Mouse (Mus musculus): ENCODE measurements around the gene D16Ertd472e.
"Not testable (repeated sequence)": the region's sequence is repeated elsewhere in the genome, so short reads cannot be mapped to it uniquely, and the experiment has no call there.

Gene D16Ertd472e

DNA sequence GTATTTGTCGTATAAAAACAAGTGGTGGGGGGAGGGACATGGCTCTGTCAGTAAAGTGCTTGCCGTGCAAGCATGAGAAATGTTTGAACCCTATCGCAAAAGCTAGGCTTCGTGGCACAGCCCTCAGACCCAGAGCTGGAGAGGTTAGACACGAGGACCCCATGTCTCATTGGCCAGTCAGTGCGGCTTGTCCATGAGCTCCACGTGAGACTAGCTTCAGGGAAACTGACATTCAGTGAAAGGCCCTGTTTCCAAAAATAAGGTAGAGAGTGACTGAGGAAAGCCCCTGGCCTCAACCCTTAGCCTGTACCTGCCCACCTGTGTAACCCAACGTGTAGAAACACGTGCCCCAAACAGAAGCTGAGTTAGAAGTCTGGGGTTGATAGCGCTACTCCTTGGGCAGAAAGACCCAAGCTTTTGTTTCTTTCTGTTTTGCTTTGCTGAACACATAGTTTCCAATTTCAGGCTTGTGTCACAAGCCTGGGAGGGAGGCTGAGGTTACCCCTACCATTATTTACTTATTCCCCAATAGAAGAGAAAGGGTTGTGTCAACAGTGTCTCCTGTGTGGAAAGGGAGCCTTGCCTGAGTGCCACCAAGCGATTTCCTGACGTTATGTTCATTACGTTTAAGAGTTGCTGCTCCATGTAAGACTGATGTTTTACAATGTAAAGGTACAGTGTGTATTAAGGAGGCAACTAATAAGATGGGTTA lies 12.2 kb downstream of the D16Ertd472e start:
- no peak for DNase-seq (ENCODE audit: inconsistent ontology term)

DNA sequence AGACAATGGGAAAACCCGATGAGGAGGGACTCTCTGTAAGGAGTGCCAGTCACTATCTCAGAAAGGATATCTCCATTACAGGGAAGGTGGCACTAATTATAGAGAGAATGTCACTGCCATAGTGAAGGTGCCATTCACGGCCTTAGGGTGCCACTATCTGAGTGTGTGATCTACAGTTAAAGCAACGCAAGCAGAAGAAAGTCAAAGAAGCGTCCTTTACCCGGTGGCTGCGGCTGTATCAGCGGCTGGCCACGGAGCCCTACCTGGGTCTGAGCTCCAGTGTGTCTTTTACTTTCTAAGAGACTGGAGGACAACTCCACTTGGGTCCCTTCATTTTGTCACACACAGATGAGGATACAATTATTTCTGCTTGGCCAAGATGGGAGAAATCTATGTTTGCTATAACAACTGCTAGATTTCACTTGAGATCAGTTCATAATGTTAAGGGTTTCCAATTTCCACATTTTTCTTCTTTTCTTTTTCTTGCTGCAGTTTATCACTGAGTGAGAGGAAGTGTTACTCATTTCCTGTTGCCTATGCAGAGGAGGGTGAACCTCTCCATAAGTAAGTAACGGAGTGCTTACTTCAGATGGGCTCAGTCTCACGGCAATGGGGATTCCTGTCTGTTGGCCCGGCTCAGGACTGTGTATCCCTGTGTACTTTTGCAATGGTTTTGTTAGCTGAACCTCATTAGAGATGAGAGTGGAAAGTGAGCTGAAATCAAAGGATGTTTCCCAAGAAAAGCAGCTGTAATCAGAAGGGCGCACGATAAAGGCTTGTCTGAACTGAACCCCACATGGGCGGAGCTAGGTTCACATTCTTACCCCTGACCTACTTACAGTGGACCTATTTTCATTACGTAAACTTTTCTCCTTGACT lies 13.2 kb downstream of the D16Ertd472e start:
- DNase-seq (ENCODE audit: inconsistent ontology term), result no peak

DNA sequence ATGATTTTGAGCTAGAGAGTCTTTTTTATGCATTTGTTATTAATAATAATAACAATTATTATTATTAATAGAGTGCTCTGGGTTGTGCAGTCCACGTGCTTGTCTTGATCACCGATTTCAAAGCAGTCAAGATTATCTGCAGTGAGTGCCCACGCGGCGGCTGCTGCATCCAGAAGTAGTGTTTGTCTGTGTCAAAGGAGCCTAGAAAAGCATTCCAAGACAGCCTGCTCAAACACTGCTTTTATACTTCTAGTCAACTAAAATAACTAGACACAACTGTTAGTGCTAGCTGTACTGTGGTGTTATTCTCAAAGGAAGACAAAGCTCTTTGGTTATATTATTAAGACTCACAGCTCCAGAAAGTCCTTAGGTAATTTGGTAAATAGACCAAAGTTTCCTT lies 15.9 kb downstream of the D16Ertd472e start:
- DNase-seq (ENCODE audit: inconsistent ontology term), result no peak

DNA sequence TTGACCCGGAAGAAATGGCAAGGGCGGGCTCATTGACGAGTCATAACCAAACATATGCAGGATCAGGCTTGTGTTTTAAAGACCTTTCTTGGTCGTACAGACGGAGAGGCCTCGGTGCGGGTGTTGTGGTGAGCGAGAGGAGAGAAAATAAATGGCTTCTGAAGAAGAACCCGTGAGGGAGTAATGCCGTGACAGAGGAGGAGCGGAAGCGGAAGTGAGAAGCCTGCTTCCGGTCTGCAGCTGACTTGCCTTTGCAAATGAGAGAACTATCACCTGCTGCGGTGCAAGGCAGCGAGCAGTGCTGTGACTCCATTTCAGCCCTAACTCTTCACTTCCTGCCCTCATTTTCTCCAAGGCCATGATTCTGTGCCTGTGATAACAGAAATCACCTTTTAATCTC lies 16.4 kb downstream of the D16Ertd472e start:
- no peak for DNase-seq (ENCODE audit: inconsistent ontology term)

DNA sequence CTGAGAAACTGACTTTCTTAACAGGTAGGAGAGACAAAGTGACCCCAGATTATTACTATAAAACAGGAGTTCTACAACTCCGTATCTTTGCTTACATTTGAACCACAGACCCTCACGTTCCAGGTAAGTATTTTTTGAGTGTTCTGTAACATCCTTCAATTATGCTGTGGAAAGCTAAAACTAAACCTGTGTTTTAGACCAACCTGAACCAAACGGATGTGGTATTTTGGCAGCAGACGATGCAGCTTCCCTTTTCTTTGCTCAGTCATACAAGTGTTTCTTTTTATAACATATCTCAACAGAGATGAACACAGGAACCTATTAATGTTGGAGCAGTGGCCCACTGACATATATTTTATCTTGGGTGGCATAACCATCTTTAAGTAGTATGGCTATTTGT lies 18.9 kb downstream of the D16Ertd472e start:
- no peak for DNase-seq (ENCODE audit: inconsistent ontology term)

DNA sequence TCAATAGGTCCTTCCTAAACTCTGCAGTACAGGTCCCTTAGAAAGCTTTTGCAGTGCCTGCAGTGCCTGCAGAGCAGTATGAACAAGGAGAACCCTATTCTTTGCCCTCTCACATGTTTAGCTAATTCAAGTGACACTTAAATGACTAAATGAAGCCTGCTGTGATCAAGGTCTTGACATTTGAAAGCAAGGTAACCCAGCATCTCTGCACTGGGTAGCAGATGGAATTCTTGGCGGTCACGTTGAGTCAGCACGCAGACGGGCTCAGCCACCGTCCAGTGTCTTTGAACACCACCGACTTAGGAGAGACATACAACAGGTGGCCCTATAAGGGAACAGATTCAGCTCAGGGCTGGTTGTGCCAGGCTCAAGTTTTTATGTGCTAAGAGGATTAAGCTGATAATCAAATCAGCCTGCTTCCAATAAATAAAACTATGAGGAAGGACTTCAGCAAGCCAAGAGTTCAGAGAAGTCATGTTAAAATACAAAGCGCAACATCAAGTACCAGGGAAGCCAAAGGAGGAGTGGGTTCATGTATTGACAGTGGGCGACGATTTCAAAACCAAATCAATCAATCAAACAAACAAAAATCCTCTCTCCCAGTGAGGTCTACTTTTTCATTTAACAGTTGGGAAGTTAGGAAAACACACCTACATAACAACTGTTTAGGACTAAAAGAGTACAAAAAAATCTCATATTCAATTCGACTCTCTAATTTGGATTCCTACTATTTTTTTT lies 21.4 kb downstream of the D16Ertd472e start:
- DNase-seq (ENCODE audit: inconsistent ontology term), result no peak

DNA sequence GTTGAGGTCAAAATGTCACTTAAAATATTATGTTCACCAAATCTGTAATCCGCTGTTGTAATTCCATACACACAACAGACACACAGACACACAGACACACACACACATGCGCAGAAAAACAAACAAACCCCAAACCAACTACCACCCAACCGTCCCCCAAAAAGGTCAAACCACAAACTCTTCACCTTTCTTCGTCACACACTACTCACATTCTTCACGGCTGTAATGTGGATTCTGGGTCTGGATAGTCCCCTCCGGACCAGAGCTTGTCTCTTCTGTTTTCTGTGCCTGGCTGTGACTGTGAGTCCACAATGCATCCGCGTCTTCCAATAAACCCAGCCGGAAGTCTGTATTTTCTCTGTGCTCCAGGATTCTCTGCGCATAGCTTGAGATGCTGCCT lies 29.1 kb downstream of the D16Ertd472e start:
- no peak for DNase-seq (ENCODE audit: inconsistent ontology term)

DNA sequence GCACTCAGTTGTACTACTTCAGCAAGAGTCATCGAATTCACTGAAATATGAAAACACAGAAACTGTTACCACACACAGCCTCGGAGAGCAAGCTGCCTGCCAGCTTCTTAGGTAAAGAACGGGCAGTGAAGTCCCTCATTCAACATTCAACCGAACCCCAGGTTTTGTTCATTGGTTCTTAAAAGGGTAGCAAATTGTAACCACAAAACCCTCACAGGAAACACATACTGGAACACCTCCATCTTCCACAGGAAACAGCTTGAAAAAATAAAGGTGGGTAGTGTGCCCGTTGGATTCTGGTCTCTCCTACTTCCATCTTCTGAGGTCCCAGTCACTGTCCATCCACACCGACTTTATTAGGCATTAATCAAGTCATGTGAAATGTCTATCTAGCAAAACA lies 30.0 kb downstream of the D16Ertd472e start:
- no peak for DNase-seq (ENCODE audit: inconsistent ontology term)

DNA sequence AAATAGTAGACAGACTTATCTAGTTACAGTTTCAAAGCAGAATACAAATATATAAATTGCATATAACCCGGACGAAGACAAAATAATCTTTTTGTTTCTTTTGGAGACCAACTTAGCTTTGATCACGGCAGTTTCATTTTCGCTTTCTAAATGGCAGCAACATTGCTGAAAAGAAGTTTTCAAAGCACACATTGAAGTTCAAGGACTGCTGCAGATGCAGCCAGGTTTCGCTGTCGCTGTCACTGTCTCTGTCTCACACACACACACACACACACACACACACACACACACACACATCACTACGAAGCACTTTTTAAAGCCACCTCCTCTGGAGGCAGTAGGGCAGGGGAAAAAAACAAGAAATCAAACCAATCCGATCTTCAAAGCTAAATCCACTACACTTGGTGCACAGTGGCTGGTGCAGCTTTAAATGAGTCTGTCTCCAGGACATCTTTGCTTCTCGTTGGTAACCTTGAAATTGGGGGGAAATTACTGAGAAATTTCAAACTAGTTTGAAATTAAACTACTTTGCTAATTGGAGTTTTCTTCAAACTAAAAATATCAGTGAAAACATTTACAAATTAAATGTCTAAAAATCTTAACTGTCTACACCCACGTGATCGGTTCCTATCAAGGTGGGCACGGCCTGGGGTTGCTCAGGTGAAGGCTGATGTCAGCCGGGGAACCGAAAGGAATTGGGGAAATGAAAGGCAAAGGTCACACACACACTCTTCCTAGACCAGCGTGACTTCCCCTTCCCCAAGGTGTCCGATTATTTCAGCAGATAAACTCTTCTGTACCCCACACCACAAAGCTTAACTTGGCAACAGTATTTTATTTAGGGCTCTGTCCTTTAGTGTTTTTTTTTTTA lies 35.9 kb downstream of the D16Ertd472e start:
- DNase-seq (ENCODE audit: inconsistent ontology term), result no peak

DNA sequence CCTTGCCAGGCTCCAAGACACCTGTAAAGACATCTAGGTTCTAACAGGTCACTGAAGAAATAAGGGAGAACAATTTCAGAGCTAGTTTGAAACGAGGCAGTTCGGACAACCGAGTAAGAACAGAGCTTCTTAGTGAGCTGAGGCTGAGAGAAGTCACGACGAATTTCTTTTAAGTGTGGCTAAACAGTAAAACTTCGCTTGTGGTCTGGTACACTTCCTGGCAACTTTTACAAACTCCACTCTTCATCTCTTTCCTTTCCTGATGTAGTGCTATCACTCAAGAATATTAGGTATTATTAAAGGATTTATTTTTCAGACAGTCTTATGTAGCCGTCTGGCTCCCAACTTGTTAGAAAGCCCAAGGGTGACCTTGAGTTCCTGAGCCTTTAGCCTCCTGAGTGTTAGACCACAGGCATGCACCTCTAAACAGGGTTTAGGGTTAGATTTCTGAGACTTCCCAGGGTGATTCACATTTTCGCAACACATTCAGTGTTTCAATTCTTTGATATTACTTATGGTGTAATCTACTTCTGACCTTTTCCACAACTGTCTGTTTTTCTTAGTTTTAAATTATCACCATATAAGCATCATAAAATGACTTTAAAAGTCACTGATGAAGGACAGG lies 38.6 kb downstream of the D16Ertd472e start:
- DNase-seq (ENCODE audit: inconsistent ontology term), result no peak

DNA sequence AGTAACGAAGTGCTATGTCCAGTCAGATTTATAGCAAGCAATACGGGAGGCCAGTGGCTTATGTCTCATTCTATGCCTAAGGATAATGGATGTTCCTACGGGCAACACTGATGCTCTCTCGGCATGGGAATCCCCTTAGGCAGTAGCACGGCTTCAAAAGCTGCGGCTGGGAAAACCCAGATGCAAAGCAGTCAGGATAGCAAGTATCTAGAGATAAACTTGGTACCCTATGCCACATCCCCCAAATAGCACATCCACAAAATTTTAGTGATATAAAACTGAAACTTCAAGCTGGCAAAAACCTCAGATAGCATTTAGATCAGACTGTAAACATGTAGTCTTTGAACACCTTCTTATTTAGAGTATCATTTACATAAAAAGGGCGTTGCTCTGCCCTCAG lies 39.2 kb downstream of the D16Ertd472e start:
- DNase-seq (ENCODE audit: inconsistent ontology term), result no peak

DNA sequence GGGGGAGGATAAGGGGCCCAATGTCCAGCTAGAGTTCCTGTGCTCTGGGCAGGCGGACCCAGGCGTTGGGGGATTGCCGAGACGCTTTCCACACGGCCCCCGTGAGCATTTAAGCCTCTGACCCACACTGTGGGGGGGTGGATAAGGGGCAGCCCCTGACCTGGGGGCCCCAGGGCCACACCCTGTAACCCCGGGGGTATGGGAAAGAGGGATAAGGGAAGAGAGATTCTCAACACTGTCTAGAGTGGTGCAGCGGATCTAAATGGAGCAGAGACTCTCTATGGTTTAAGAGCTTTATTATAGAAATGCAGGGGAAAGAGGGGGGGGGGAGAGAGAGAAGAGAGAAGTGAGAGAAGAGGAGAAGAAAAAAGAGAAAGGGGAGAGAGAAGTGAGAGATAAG lies 42.0 kb downstream of the D16Ertd472e start:
- no peak for DNase-seq (ENCODE audit: inconsistent ontology term)

DNA sequence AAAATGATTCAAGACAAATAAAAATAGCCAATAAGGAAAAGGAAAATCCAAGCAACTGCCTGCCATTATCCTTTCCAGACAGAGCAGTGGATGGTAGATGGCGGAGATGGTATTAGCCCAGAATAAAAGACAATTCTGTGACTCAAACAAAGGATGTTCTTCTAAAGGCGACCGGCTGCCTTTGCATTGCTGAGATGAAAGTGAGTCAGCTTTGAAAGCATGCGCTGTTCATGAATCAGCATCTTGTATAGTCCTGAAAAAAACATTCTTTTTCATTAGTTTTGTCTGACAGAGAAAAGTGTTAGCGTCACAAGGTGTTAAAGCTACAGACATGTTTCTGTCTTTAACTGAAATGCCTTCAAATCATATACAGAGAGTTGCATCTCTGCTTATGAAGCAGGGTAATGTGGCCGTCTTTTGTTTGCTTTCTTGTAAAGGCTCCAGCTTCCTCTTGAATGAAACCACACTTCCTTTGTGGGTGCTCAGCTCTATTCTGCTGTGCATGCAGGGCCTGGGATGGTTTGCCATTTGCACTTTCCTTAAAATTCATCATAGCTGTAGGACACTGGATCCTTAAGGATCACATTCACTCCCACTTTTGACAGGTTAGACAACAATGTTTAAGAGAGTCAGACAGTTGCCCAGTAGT lies 44.4 kb downstream of the D16Ertd472e start:
- peak; percentile 69 for DNase-seq (ENCODE audit: inconsistent ontology term)

DNA sequence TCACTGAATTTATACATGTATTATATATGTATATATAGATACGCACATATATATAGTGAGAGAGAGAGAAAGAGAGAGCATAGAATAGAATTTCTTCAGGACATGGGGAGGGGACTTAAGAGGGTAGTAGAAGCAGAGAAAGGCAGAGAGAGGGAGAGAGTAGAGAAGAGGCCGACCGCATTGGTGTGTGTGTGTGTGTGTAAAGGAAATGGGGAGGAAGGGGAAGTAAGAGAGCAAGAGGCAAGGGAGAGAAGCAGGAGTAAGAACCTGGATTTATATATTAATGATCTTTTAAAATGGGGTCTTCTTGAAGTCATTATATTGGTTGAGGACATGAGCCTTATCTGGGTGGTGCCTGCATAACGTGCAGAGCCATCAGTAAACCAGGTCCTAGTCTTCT lies 53.5 kb downstream of the D16Ertd472e start:
- no peak for DNase-seq (ENCODE audit: inconsistent ontology term)

DNA sequence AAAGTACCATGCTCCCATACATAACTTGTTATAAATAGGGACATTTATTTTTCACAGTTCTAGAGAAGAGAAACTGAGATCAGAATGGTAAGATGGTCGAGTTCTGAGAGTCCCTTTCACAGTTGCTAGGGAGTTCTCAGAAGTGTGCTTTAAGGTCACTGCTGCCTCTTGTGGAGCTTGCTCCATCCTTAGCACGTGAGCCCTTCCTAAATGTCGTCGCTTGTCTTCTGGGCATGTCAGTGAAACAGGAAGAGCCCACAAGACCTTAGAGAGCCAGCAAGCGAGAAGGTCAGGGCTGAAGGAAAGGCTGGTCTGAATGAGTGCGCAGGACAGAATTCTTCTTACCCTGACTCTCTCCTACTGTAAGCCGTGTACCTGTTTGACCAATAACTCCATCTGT lies 57.8 kb downstream of the D16Ertd472e start:
- DNase-seq (ENCODE audit: inconsistent ontology term), result no peak

DNA sequence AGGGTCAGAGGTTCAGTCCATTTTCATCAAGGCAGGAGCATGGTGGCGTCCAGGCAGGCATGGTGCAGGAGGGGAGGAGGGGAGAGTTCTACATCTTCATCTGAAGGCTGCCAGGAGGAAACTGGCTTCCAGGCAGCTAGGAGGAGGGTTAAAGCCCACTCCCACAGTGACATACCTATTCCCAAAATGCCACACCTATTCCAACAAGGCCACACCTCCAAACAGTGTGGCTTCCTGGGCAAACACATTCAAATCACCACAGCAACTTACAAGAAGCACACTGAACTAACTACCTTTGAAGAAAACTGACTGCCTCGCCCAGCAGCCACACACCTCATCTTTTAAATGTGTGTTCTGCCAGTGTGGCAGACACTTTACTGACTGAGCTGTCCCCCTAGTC lies 59.3 kb downstream of the D16Ertd472e start:
- DNase-seq (ENCODE audit: inconsistent ontology term), result no peak

DNA sequence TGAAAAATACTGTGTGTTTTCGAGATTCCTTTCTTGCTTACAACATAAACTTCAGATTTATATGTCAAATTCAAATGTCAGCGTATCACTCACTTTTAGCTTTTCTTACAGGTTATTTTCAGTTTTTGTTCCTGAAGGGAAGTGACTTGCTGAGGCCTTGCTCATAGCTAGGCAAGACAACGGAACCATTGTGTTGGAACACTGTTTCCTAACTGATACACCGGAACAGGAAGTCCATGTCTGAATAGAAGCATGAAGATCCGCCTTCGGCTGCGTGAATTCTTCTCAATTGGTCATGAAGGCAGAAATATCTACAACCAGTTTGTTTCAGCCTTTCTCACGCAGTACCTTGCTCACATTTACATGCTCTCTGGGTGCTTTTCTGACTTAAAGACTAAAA lies 65.0 kb downstream of the D16Ertd472e start:
- DNase-seq (ENCODE audit: inconsistent ontology term), result no peak

DNA sequence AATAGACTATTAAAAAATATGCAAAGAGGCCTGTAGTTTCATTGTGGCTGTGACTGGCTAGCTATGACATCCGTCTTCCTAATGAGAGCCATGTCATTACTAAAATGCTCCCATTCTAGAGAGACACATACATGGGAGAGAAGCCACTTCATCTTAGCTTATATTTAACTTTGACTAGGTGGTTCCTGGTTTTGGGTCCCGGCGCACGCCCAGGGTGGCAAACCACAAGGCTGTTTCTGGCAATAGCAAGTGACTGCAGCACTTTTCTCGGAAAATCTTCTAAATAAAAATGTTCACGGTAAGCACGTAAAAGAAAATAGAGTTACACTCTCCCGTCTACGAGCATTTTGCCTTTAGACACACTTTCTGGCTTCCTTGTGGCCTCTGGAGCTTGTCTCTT lies 74.0 kb downstream of the D16Ertd472e start:
- no peak for DNase-seq (ENCODE audit: inconsistent ontology term)

DNA sequence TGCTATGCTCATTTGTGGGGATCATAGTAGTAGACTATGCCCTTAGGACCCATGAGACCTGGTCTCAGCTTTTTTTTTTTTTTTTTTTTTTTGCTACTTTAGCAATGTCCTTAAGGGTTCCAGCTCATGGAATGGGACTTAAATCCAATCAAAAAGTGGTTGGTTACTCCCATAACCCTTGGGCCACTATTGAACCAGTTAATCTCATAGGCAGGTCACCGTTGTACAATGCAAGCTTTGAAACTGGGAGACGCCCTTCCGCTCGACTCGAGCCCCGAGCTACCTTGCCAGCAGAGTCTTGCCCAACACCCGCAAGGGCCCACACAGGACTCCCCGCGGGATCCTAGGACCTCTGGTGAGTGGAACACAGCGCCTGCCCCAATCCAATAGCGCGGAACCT lies 83.8 kb downstream of the D16Ertd472e start:
- not testable (repeated sequence) for DNase-seq (ENCODE audit: inconsistent ontology term)

DNA sequence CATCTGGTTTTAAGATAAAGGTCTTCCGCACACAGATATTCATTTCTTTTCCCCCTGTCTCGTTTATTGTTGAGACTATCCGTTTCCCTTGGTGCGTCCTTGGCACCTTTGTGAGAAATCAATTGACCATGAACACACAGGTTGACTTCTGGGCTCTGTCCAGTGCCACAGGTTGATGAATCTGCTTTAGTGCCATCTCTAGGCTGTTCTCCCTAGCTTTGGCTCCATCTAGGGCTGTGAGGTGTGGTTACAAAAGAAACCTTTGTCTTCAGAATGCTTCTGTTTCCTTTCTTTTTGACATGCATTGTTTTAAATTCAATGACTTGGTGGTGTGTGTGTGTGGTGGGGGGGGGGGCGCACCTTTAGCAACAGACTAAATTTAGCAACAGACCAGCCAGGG lies 85.7 kb downstream of the D16Ertd472e start:
- DNase-seq (ENCODE audit: inconsistent ontology term), result no peak

Data from Muller cell, postnatal 12 days (primary cell).